Mouse (Mus musculus) R1 (cell line): Measurements from ENCODE around the gene Aadacl2.

Experiments
- DNase-seq: peaks from one replicate; pipeline ENCODE4 v3.0.0-alpha.2; 2018; ENCODE audit warnings: low read depth, low spot score

Gene Aadacl2

GRCm38 (mm10) chr3:60006443-60006842 is at the start of gene Aadacl2:
Gene Aadacl2, plus strand, starts transcription at chr3:60006743.
- DNase-seq = no peak

- no peak for DNase-seq
Measured at GRCm38 (mm10) chr3:59970891-59971290, 35.7 kb upstream of the Aadacl2 start.

GRCm38 (mm10) chr3:59974591-59974990 is 32.0 kb upstream of the Aadacl2 start:
- no peak for DNase-seq

GRCm38 (mm10) chr3:60003622-60004021 is 2.9 kb upstream of the Aadacl2 start:
- no peak for DNase-seq

- DNase-seq = no peak
Measured at GRCm38 (mm10) chr3:60025417-60025816, 18.9 kb downstream of the Aadacl2 start, which contains the start of gene Aadac. Gene Aadac, plus strand, starts transcription at chr3:60025717.

GRCm38 (mm10) chr3:60031511-60031910 is 25.0 kb downstream of the Aadacl2 start:
- no peak for DNase-seq

- DNase-seq = no peak
Measured at GRCm38 (mm10) chr3:60046221-60046913, 39.8 kb downstream of the Aadacl2 start.

GRCm38 (mm10) chr3:60053231-60053927 is 46.8 kb downstream of the Aadacl2 start:
- no peak for DNase-seq

- DNase-seq = no peak
Measured at GRCm38 (mm10) chr3:60053931-60054330, 47.4 kb downstream of the Aadacl2 start.

- DNase-seq = peak; percentile 18
Measured at GRCm38 (mm10) chr3:60056451-60056850, 49.9 kb downstream of the Aadacl2 start.

GRCm38 (mm10) chr3:60057070-60057808 is 50.7 kb downstream of the Aadacl2 start:
- DNase-seq = no peak

- DNase-seq = no peak
Measured at GRCm38 (mm10) chr3:60057809-60058082, 51.2 kb downstream of the Aadacl2 start.
